Mouse (Mus musculus) inflammation-experienced regulatory T-cells, adult 6 months (primary cell): ENCODE data around the gene Wdr47. TPM values are rescaled to one million over a fixed set of nuclear protein-coding genes. Genes with fewer than 3 reads are reported as not detected.
"Not testable (repeated sequence)": the region's sequence is repeated elsewhere in the genome, so short reads cannot be mapped to it uniquely, and the experiment has no call there.

Source experiments
- ATAC-seq: one replicate; pipeline ENCODE4 v1.8.0; 2017
- polyA plus RNA-seq, 3 experiments: library from polyadenylated mRNA; unstranded; fragments of 100-300 nt; shearing (Covaris generic); gene quantifications; one replicate each; pipeline ENCODE4 v1.2.1; 2017

Gene Wdr47
- polyA plus RNA-seq, 3 experiments from 2014 or later: 5.2 to 8.4 (median 8.2) TPM

DNA sequence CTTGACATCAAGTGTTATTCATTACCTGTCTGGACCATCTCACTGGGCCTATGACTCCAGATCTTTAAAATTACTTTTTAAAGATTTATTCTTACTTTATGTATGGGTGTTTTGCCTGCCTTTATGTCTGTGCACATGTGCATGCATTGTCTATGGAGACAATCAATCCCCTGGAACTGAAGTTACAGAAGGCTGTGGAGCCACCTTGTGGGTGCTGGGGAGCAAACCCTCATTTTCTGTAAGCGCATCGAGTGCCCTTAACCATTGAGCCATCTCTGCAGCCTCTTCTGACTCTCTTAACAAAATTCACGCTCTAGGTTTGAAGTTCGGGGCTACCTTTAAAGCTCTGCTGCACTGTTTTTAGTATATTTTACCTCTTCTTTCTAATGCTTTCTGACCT is 48.3 kb downstream of the Wdr47 start:
- ATAC-seq: no peak

DNA sequence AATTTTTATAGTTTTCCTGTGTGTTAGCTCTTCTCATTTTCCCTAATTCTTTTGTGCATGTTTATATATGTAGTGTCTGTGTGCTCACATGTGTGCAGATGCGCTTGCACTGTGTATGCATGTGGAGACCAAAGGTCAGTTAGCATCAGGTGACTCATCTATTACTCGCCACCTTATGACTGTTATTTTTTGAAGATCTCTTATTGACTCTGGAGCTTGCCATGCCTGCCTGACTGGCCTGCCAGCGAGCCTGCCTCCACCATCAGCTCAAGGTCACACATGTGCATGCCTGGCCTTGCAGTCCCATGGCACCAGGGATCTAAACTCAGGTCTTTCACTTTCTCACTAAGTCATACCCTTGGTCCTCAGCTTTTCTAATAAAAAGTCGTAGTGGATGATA is 49.9 kb downstream of the Wdr47 start:
- no peak for ATAC-seq

- no peak for ATAC-seq
Measured at GRCm38 (mm10) chr3:108644856-108645255, 53.8 kb downstream of the Wdr47 start.

DNA sequence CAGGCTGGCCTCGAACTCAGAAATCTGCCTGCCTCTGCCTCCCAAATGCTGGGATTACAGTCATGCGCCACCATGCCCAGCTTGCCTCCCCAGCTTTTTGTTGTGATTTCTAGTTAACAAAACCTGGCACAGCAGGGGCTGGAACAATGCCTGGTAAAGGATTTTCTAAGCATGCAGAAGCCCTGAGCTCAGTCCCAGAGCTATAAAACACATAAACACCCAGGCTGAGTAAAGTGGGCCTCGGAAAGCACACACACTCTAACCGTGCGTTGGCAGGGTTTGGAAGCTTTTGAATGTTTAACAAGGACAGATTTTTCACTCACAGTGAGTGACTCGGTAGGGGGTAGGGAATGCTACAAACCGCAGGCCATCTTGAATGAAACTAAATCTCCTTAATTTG is 55.0 kb downstream of the Wdr47 start:
- no peak for ATAC-seq

- not testable (repeated sequence) for ATAC-seq
Measured at GRCm38 (mm10) chr3:108647681-108648080, 56.6 kb downstream of the Wdr47 start.

DNA sequence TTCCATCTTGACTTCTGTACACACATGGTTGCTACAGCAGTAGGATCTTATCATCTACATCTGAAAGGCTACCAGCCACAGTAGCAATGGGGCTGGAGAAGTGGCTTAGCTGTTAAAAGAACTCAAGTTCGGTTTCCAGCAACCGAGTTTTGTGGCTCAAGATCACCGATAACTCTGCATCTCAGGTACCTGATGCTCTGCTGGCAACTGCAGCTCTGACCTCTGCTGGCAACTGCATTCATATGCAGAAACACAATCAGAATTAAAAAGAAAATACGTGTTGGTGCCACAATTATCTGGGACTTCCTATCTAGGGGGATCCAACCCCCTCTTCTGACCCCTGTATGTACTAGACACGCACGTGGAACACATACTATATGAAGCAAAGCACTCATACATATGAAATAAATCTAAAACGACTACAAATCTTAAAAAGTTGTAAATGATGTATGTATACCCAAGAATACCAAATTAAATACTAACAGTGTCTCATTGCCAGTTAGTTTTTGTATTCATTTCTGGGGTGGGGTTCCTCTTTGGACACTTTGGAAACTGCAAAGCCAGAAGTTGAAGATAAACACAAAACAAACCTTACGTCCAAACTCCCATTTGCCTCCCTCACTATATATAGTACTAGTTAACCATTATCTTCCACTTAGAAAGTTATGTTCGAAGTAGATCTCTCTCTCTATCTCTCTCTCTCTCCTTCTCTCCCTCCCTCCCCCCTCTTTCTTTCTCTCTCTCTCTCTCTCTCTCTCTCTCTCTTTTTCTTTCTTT is 62.0 kb downstream of the Wdr47 start:
- ATAC-seq: peak; percentile 47

DNA sequence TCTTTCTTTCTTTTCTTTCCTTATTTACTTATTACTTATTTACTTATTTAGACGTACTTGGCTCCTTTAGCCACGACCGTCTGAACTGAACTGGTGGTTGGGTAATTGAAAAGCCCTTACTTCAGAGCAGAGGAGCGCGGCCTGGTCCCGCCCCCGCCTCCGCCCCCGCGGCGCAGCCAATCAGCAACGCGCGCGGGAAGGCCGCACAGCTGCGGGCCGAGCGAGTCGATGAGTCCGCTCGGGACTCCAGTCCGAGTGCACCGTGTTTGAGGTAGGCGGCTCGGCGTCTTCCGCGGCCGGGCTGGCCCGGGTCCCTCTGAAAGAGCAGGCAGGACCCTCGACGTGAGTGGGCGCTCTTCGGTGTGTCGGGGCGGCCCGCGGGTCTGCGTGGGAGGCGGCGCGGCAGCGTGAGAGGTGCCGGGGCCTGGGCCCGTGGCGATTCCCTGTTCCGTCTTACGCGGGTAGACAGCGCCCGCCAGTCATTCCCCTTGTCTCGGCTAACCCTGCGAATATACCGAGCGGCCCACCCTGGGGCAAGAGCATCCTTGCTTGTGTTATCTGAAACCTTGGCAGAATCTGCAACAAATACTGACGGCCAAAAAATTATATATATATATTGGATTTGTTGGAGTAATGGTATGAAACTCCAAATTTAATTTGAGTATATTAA is 62.8 kb downstream of the Wdr47 start, which contains the start of gene Clcc1:
Gene Clcc1, plus strand, starts transcription at position 204 of the 670 bp plus-strand sequence.
- ATAC-seq: peak; percentile 95

- no peak for ATAC-seq
Measured at GRCm38 (mm10) chr3:108654566-108654965, 63.5 kb downstream of the Wdr47 start.

DNA sequence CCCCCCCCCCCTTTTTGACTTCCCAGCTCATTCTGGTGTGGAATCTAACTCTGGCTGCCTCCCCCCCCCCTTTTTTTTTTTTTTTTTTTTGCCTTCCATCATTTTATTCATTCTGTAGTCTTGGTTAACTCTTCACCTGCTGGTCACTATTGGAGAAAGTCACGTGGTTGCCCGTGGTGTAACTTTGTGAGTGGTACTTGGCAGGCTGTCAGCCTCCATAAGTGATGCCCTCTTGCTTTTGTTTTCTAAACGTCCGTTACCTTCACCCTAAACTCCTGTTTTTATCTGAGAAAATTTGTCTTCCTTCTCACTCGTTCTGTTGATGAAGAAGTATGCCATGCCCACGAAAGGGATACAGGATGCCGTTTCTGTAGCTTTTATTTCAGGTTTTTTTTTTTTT is 64.4 kb downstream of the Wdr47 start:
- ATAC-seq: no peak

GRCm38 (mm10) chr3:108658612-108659011 is 67.5 kb downstream of the Wdr47 start:
- ATAC-seq: no peak

- ATAC-seq: no peak
Measured at GRCm38 (mm10) chr3:108660941-108661340, 69.9 kb downstream of the Wdr47 start.

DNA sequence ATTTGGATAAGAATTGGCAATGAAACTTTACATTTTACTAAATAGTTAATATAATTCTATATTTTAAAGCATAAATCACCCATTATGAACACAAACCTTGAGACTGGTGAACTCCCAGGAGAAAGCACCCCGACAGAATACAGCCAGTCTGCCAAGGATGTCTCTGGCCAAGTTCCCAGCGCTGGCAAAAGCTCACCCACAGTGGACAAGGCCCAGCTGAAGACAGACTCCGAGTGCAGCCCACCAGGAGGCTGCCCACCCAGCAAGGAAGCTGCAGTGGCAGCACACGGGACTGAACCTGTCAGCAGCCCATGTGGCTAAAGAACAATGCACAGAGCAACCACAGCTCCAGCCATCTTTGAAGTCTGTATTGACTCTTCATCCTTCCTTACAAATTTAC is 85.5 kb downstream of the Wdr47 start:
- no peak for ATAC-seq

DNA sequence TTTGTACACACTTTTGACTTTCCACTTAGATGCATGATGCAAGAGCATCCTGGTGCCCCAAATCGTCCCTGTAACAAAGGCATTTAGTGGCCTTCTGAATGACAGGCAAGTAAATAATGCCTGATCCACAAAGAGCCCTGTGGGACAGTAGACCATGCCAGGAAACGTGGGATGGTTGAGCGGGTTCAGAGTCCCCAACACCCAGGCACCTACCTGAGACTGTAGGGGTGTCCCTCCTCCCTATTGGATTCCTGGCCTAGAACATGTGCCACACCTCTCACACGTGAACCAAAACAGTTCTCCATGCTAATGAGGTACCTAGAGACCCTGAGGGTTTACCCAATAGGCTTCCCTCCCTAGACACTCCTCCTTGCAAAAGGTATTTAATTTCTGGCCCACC is 89.9 kb downstream of the Wdr47 start:
- ATAC-seq: no peak

DNA sequence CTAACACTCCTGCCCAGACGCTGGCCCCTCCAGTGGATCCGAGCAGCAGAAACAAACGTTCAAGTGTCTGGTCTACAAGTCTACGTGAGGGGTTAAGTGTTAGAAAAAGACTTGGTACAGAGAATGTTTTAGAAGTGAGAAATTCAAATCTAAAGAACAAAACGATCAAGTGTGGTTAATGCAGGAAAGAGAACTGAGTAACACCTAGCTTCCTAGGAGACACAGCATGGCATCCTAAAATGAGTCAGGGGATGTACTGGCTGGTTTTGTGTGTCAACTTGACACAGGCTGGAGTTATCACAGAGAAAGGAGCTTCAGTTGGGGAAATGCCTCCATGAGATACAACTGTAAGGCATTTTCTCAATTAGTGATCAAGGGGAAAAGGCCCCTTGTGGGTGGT is 92.5 kb downstream of the Wdr47 start:
- not testable (repeated sequence) for ATAC-seq

GRCm38 (mm10) chr3:108685701-108686100 is 94.6 kb downstream of the Wdr47 start:
- no peak for ATAC-seq

DNA sequence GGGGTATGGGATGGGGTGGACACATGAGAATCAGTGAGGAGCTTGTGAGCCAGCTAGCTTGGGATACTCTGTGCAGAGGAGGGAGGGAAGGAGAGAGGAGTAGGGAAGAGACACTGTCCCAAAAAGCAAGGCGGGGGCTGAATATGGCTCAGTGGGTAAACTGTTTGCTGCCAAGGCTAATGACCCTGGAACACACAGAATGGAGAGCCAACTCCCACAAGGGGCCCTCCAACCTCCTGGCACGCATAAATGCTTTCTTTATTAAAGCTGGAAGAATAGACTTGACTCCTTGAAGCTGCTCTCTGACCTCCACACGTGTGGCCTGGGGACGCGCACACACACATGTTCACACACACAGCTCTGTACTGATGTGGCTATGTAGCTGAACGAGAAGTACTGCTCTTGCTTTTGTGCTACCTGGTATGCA is 97.9 kb downstream of the Wdr47 start:
- no peak for ATAC-seq

GRCm38 (mm10) chr3:108689446-108689845 is 98.4 kb downstream of the Wdr47 start:
- no peak for ATAC-seq

- no peak for ATAC-seq
Measured at GRCm38 (mm10) chr3:108689979-108690378, 98.9 kb downstream of the Wdr47 start.

DNA sequence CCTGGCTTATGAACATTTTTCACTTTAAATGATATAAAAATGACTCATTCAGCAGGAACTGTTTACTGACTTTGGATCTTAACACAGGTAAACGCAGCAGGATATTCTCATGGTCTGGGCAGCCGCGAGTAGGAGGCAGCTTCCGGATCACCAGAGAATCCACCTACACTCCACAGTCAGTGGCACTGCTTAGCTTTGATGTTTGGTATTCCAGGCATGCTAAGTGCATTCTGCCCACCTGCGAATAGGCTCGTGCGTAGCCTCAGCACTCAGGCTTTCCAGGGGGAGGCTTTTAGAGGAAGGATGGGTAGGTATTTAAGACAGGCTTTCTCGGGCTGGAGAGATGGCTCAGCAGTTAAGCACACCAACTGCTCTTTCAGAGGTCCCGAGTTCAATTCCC is 103.2 kb downstream of the Wdr47 start:
- ATAC-seq: no peak

Other genes with a start within 250 kb of the Wdr47 start
- not detected for gene Mybphl, start 226.4 kb upstream of the Wdr47 start, polyA plus RNA-seq
- gene Psrc1, start 207.4 kb upstream of the Wdr47 start, polyA plus RNA-seq: 10 to 100 TPM in 1 of 3 experiments, 1 to 10 TPM in 2; 1.2 to 17.5 (median 4.1) TPM
- under 1 TPM; 0.35 to 0.52 (median 0.37) TPM for gene Celsr2, start 175.7 kb upstream of the Wdr47 start, polyA plus RNA-seq
- gene Sars, start 146.1 kb upstream of the Wdr47 start, polyA plus RNA-seq: 100 to 1,000 TPM; 156 to 182 (median 163) TPM
- not detected for gene 1700013F07Rik, start 57.1 kb upstream of the Wdr47 start, polyA plus RNA-seq
- 1 to 10 TPM; 1.4 to 2.6 (median 2.4) TPM for gene 5330417C22Rik, start 54.7 kb upstream of the Wdr47 start, polyA plus RNA-seq
- 10 to 100 TPM; 28.1 to 34.8 (median 29.9) TPM for gene Tmem167b, start 28.8 kb upstream of the Wdr47 start, polyA plus RNA-seq
- 10 to 100 TPM; 17.3 to 27.6 (median 26.4) TPM for gene Taf13, start 19.6 kb upstream of the Wdr47 start, polyA plus RNA-seq
- gene Clcc1, start 62.6 kb downstream of the Wdr47 start, polyA plus RNA-seq: 10 to 100 TPM; 73.8 to 83.8 (median 74.3) TPM
- 10 to 100 TPM in 1 of 3 experiments, 1 to 10 TPM in 2; 2.0 to 11.4 (median 6.5) TPM for gene Gpsm2, start 131.0 kb downstream of the Wdr47 start, polyA plus RNA-seq
- gene Aknad1, start 148.4 kb downstream of the Wdr47 start, polyA plus RNA-seq: not detected
- gene Stxbp3, start 249.2 kb downstream of the Wdr47 start, polyA plus RNA-seq: 10 to 100 TPM; 72.7 to 91.3 (median 78.2) TPM